Mouse (Mus musculus): ENCODE results near the gene Cacnb1. TPM values are rescaled to one million over a fixed set of nuclear protein-coding genes. Genes with fewer than 3 reads are reported as not detected.

Gene Cacnb1
- polyA plus RNA-seq, 1 experiment = 79.4 TPM

- H3K27ac ChIP-seq (ENCODE audit: control insufficient read depth, insufficient read depth, low read depth, low read length) = no peak within 1 kb of the TSS
- H3K36me3 ChIP-seq (ENCODE audit: control insufficient read depth, insufficient read depth, low read length) = no peaks in the 10 kb centered on the region
- TF ChIP-seq POLR2A (IDR thresholded peaks at IDR 0.05; ENCODE audit: control insufficient read depth, low read depth, low read length) (no peak), CTCF (IDR thresholded peaks at IDR 0.05; ENCODE audit: control insufficient read depth, insufficient read depth, insufficient replicate concordance, low read depth, low read length) (no peak)
- peaks cover 24% of the 10 kb centered on the region for H3K4me1 ChIP-seq (ENCODE audit: control insufficient read depth, insufficient read depth, low read length)
- peak within 1 kb of the TSS; percentile 92 for H3K4me3 ChIP-seq (ENCODE audit: control insufficient read depth, low read depth, low read length)
- no peaks in the 10 kb centered on the region for H3K27me3 ChIP-seq (ENCODE audit: control insufficient read depth, insufficient read depth, low read length)
Observed at GRCm38 (mm10) chr11:97985727-97986677, 36.8 kb downstream of the Cacnb1 start, which contains the start of gene Plxdc1. TSS of gene Plxdc1 (minus strand) at chr11:97986444.

GRCm38 (mm10) chr11:97983983-97984382 lies 38.9 kb downstream of the Cacnb1 start:
- no peak overlapping the region for H3K4me3 ChIP-seq (ENCODE audit: control insufficient read depth, low read depth, low read length)
- H3K27ac ChIP-seq (ENCODE audit: control insufficient read depth, insufficient read depth, low read depth, low read length) = no peak overlapping the region
- H3K27me3 ChIP-seq (ENCODE audit: control insufficient read depth, insufficient read depth, low read length) = no peaks in the 10 kb centered on the region
- TF ChIP-seq CTCF (IDR thresholded peaks at IDR 0.05; ENCODE audit: control insufficient read depth, insufficient read depth, insufficient replicate concordance, low read depth, low read length) = no peak
- no peak for TF ChIP-seq POLR2A (IDR thresholded peaks at IDR 0.05; ENCODE audit: control insufficient read depth, low read depth, low read length)
- peaks cover 13% of the 10 kb centered on the region for H3K4me1 ChIP-seq (ENCODE audit: control insufficient read depth, insufficient read depth, low read length)
- H3K36me3 ChIP-seq (ENCODE audit: control insufficient read depth, insufficient read depth, low read length) = no peaks in the 10 kb centered on the region

GRCm38 (mm10) chr11:97983506-97983905 lies 39.3 kb downstream of the Cacnb1 start:
- Histone ChIP-seq H3K36me3 (ENCODE audit: control insufficient read depth, insufficient read depth, low read length) (no peaks in the 10 kb centered on the region), H3K27ac (ENCODE audit: control insufficient read depth, insufficient read depth, low read depth, low read length) (no peak overlapping the region), H3K4me1 (ENCODE audit: control insufficient read depth, insufficient read depth, low read length) (peaks cover 13% of the 10 kb centered on the region), H3K27me3 (ENCODE audit: control insufficient read depth, insufficient read depth, low read length) (no peaks in the 10 kb centered on the region), H3K4me3 (ENCODE audit: control insufficient read depth, low read depth, low read length) (no peak overlapping the region)
- TF ChIP-seq POLR2A (IDR thresholded peaks at IDR 0.05; ENCODE audit: control insufficient read depth, low read depth, low read length) (no peak), CTCF (IDR thresholded peaks at IDR 0.05; ENCODE audit: control insufficient read depth, insufficient read depth, insufficient replicate concordance, low read depth, low read length) (no peak)

GRCm38 (mm10) chr11:97982721-97983120 lies 40.1 kb downstream of the Cacnb1 start:
- Histone ChIP-seq H3K4me1 (ENCODE audit: control insufficient read depth, insufficient read depth, low read length) (peaks cover 13% of the 10 kb centered on the region), H3K27me3 (ENCODE audit: control insufficient read depth, insufficient read depth, low read length) (no peaks in the 10 kb centered on the region), H3K36me3 (ENCODE audit: control insufficient read depth, insufficient read depth, low read length) (no peaks in the 10 kb centered on the region), H3K27ac (ENCODE audit: control insufficient read depth, insufficient read depth, low read depth, low read length) (no peak overlapping the region), H3K4me3 (ENCODE audit: control insufficient read depth, low read depth, low read length) (no peak overlapping the region)
- TF ChIP-seq CTCF (IDR thresholded peaks at IDR 0.05; ENCODE audit: control insufficient read depth, insufficient read depth, insufficient replicate concordance, low read depth, low read length) = no peak
- TF ChIP-seq POLR2A (IDR thresholded peaks at IDR 0.05; ENCODE audit: control insufficient read depth, low read depth, low read length) = no peak

GRCm38 (mm10) chr11:97980531-97980966 lies 42.3 kb downstream of the Cacnb1 start:
- H3K4me1 ChIP-seq (ENCODE audit: control insufficient read depth, insufficient read depth, low read length) = peaks cover 2% of the 10 kb centered on the region; the same call in 1 of the 2 replicates
- no peaks in the 10 kb centered on the region for H3K27me3 ChIP-seq (ENCODE audit: control insufficient read depth, insufficient read depth, low read length)
- no peak overlapping the region for H3K27ac ChIP-seq (ENCODE audit: control insufficient read depth, insufficient read depth, low read depth, low read length)
- no peak for TF ChIP-seq POLR2A (IDR thresholded peaks at IDR 0.05; ENCODE audit: control insufficient read depth, low read depth, low read length)
- TF ChIP-seq CTCF (IDR thresholded peaks at IDR 0.05; ENCODE audit: control insufficient read depth, insufficient read depth, insufficient replicate concordance, low read depth, low read length) = no peak
- no peaks in the 10 kb centered on the region for H3K36me3 ChIP-seq (ENCODE audit: control insufficient read depth, insufficient read depth, low read length)
- no peak overlapping the region for H3K4me3 ChIP-seq (ENCODE audit: control insufficient read depth, low read depth, low read length)

- no peak for TF ChIP-seq CTCF (IDR thresholded peaks at IDR 0.05; ENCODE audit: control insufficient read depth, insufficient read depth, insufficient replicate concordance, low read depth, low read length)
- no peak for TF ChIP-seq POLR2A (IDR thresholded peaks at IDR 0.05; ENCODE audit: control insufficient read depth, low read depth, low read length)
- Histone ChIP-seq H3K4me3 (ENCODE audit: control insufficient read depth, low read depth, low read length) (no peak overlapping the region), H3K27ac (ENCODE audit: control insufficient read depth, insufficient read depth, low read depth, low read length) (no peak overlapping the region), H3K4me1 (ENCODE audit: control insufficient read depth, insufficient read depth, low read length) (0 out of 2 replicates have a peak, but pooled peaks cover 2% of the 10 kb centered on the region), H3K36me3 (ENCODE audit: control insufficient read depth, insufficient read depth, low read length) (no peaks in the 10 kb centered on the region), H3K27me3 (ENCODE audit: control insufficient read depth, insufficient read depth, low read length) (no peaks in the 10 kb centered on the region)
Observed at GRCm38 (mm10) chr11:97979824-97980495, 42.9 kb downstream of the Cacnb1 start.

GRCm38 (mm10) chr11:97978392-97978791 lies 44.4 kb downstream of the Cacnb1 start:
- Histone ChIP-seq H3K4me3 (ENCODE audit: control insufficient read depth, low read depth, low read length) (no peak overlapping the region; the same call in 1 of the 2 replicates), H3K36me3 (ENCODE audit: control insufficient read depth, insufficient read depth, low read length) (no peaks in the 10 kb centered on the region), H3K4me1 (ENCODE audit: control insufficient read depth, insufficient read depth, low read length) (0 out of 2 replicates have a peak, but pooled peaks cover 2% of the 10 kb centered on the region), H3K27me3 (ENCODE audit: control insufficient read depth, insufficient read depth, low read length) (no peaks in the 10 kb centered on the region), H3K27ac (ENCODE audit: control insufficient read depth, insufficient read depth, low read depth, low read length) (no peak overlapping the region)
- no peak for TF ChIP-seq POLR2A (IDR thresholded peaks at IDR 0.05; ENCODE audit: control insufficient read depth, low read depth, low read length)
- no peak for TF ChIP-seq CTCF (IDR thresholded peaks at IDR 0.05; ENCODE audit: control insufficient read depth, insufficient read depth, insufficient replicate concordance, low read depth, low read length)

All from testis, adult 2 months (tissue).